Mouse (Mus musculus) MEL (cell line): ENCODE measurements at regions not wholly inside any gene's neighbourhood (a gene's known extent, or its start where the extent isn't known, plus 50 kb on each side); places are given as distances from the start of the nearest gene placed in this dataset.

Experiments
- DNase-seq: peaks from one replicate; pipeline ENCODE4 v3.0.0; 2011; ENCODE audit warnings: low read depth, low spot score
- H3K27ac ChIP-seq: 2 replicates; pipeline ENCODE4 v1.5.1; 2012; ENCODE audit warnings: low read depth, mild to moderate bottlenecking, control low read depth, low read length, moderate library complexity; ENCODE audit not compliant: control insufficient read depth
- H3K27me3 ChIP-seq, 2 experiments: fragments of 150-350 bp in 1 of 2; sonication (generic) in 1 of 2; 2 replicates each; pipeline ENCODE4 v1.6.1; 2012; ENCODE audit warnings: low read length in 2 of 2, mild to moderate bottlenecking in 2 of 2, improper control_type of control experiment in 1 of 2, moderate library complexity in 1 of 2; ENCODE audit not compliant: insufficient read depth in 2 of 2, control insufficient read depth in 1 of 2
- H3K36me3 ChIP-seq, 2 experiments: 2 replicates each; pipeline ENCODE4 v1.6.1; 2012 to 2014; ENCODE audit warnings: low read length in 2 of 2, improper control_type of control experiment in 1 of 2, inconsistent platforms in 1 of 2, mild to moderate bottlenecking in 1 of 2; ENCODE audit not compliant: insufficient read depth in 2 of 2, control insufficient read depth in 1 of 2
- H3K4me1 ChIP-seq, 2 experiments: fragments of 150-350 bp in 1 of 2; sonication (generic) in 1 of 2; 2 replicates each; pipeline ENCODE4 v1.6.1; 2012; ENCODE audit warnings: low read length in 2 of 2, improper control_type of control experiment in 1 of 2, mild to moderate bottlenecking in 1 of 2; ENCODE audit not compliant: insufficient read depth in 2 of 2, control insufficient read depth in 1 of 2
- H3K4me3 ChIP-seq, 2 experiments: fragments of 150-350 bp in 1 of 2; sonication (generic) in 1 of 2; 2 replicates each; pipeline ENCODE4 v1.5.1; 2012; ENCODE audit warnings: low read depth in 2 of 2, low read length in 2 of 2, mild to moderate bottlenecking in 2 of 2, moderate library complexity in 2 of 2, control low read depth in 1 of 2, improper control_type of control experiment in 1 of 2; ENCODE audit not compliant: control insufficient read depth in 1 of 2, insufficient read depth in 1 of 2
- H3K79me2 ChIP-seq: 2 replicates; pipeline ENCODE4 v1.6.1; 2012; ENCODE audit warnings: mild to moderate bottlenecking, low read length, moderate library complexity; ENCODE audit not compliant: control insufficient read depth, poor library complexity, insufficient read depth
- H3K9ac ChIP-seq: 2 replicates; pipeline ENCODE4 v1.6.1; 2012; ENCODE audit warnings: low read depth, mild to moderate bottlenecking, control low read depth, low read length, moderate library complexity; ENCODE audit not compliant: control insufficient read depth, poor library complexity, severe bottlenecking
- H3K9me3 ChIP-seq: fragments of 150-350 bp; sonication (generic); replicated peaks from 2 replicates; pipeline ENCODE4 v1.6.1; 2012; ENCODE audit warnings: mild to moderate bottlenecking, low read length, improper control_type of control experiment, moderate library complexity; ENCODE audit not compliant: insufficient read depth
- BHLHE40 ChIP-seq: IDR thresholded peaks from 2 replicates; pipeline ENCODE4 v1.6.1; 2012; ENCODE audit warnings: low read depth, mild to moderate bottlenecking, inconsistent platforms, low read length, improper control_type of control experiment, borderline replicate concordance
- CHD1 ChIP-seq: IDR thresholded peaks from 2 replicates; pipeline ENCODE4 v1.6.1; 2012; ENCODE audit warnings: low read depth, mild to moderate bottlenecking, inconsistent platforms, low read length, improper control_type of control experiment
- CTCF ChIP-seq, 3 experiments: IDR thresholded peaks in 2 of 3; conservative IDR thresholded peaks in 1 of 3; 2 replicates each; pipeline ENCODE4 v1.5.1; 2011 to 2012; ENCODE audit warnings: low read length in 3 of 3, low read depth in 2 of 3, mild to moderate bottlenecking in 2 of 3, improper control_type of control experiment in 1 of 3, inconsistent platforms in 1 of 3, mixed read lengths in 1 of 3, moderate library complexity in 1 of 3; ENCODE audit not compliant: control insufficient read depth in 1 of 3, insufficient read depth in 1 of 3, poor library complexity in 1 of 3, severe bottlenecking in 1 of 3
- E2F4 ChIP-seq: IDR thresholded peaks from 2 replicates; pipeline ENCODE4 v1.6.1; 2011; ENCODE audit warnings: low read depth, low read length, improper control_type of control experiment, borderline replicate concordance
- ELF1 ChIP-seq: IDR thresholded peaks from 2 replicates; pipeline ENCODE4 v1.6.1; 2014; ENCODE audit warnings: low read depth, mild to moderate bottlenecking, inconsistent platforms, low read length, improper control_type of control experiment, moderate library complexity
- EP300 ChIP-seq, 2 experiments: IDR thresholded peaks; 2 replicates each; pipeline ENCODE4 v1.6.1; 2011; ENCODE audit warnings: improper control_type of control experiment in 2 of 2, low read length in 2 of 2, low read depth in 1 of 2, mild to moderate bottlenecking in 1 of 2
- ETS1 ChIP-seq: IDR thresholded peaks from 2 replicates; pipeline ENCODE4 v1.6.1; 2012; ENCODE audit warnings: low read depth, mild to moderate bottlenecking, inconsistent platforms, low read length, improper control_type of control experiment, moderate library complexity
- GABPA ChIP-seq: IDR thresholded peaks from 2 replicates; pipeline ENCODE4 v1.6.1; 2012; ENCODE audit warnings: low read depth, mild to moderate bottlenecking, inconsistent platforms, low read length, improper control_type of control experiment, moderate library complexity
- GATA1 ChIP-seq: IDR thresholded peaks from 2 replicates; pipeline ENCODE4 v1.6.1; 2011; ENCODE audit warnings: low read depth, low read length, improper control_type of control experiment
- HCFC1 ChIP-seq: IDR thresholded peaks from 2 replicates; pipeline ENCODE4 v1.6.1; 2012; ENCODE audit warnings: low read depth, mild to moderate bottlenecking, inconsistent platforms, low read length, improper control_type of control experiment, moderate library complexity
- JUND ChIP-seq: IDR thresholded peaks from 2 replicates; pipeline ENCODE4 v1.6.1; 2011; ENCODE audit warnings: low read depth, mild to moderate bottlenecking, improper control_type of control experiment, low read length
- KAT2A ChIP-seq: conservative IDR thresholded peaks from 2 replicates; pipeline ENCODE4 v1.6.1; 2012; ENCODE audit warnings: low read depth, low read length, improper control_type of control experiment, inconsistent platforms
- MAFK ChIP-seq: IDR thresholded peaks from 2 replicates; pipeline ENCODE4 v1.6.1; 2011; ENCODE audit warnings: low read depth, mild to moderate bottlenecking, low read length, improper control_type of control experiment, borderline replicate concordance
- MAX ChIP-seq: IDR thresholded peaks from 2 replicates; pipeline ENCODE4 v1.6.1; 2011; ENCODE audit warnings: low read length, improper control_type of control experiment
- MAZ ChIP-seq: IDR thresholded peaks from 2 replicates; pipeline ENCODE4 v1.6.1; 2012; ENCODE audit warnings: low read depth, mild to moderate bottlenecking, inconsistent platforms, low read length, improper control_type of control experiment
- MEF2A ChIP-seq: IDR thresholded peaks from 2 replicates; pipeline ENCODE4 v1.6.1; 2014; ENCODE audit warnings: low read depth, mild to moderate bottlenecking, inconsistent platforms, low read length, improper control_type of control experiment; ENCODE audit not compliant: poor library complexity, insufficient replicate concordance, severe bottlenecking; ENCODE audit errors: extremely low read depth
- MXI1 ChIP-seq: IDR thresholded peaks from 2 replicates; pipeline ENCODE4 v1.6.1; 2011; ENCODE audit warnings: mild to moderate bottlenecking, low read depth, low read length, improper control_type of control experiment
- MYB ChIP-seq: IDR thresholded peaks from 2 replicates; pipeline ENCODE4 v1.6.1; 2011; ENCODE audit warnings: mild to moderate bottlenecking, low read depth, low read length, improper control_type of control experiment
- MYC ChIP-seq: IDR thresholded peaks from 2 replicates; pipeline ENCODE4 v1.6.1; 2011; ENCODE audit warnings: low read depth, mild to moderate bottlenecking, low read length, improper control_type of control experiment, moderate library complexity
- NRF1 ChIP-seq: IDR thresholded peaks from 2 replicates; pipeline ENCODE4 v1.6.1; 2014; ENCODE audit warnings: low read depth, mild to moderate bottlenecking, inconsistent platforms, low read length, improper control_type of control experiment, moderate library complexity; ENCODE audit not compliant: poor library complexity, insufficient read depth, severe bottlenecking
- RAD21 ChIP-seq: IDR thresholded peaks from 2 replicates; pipeline ENCODE4 v1.6.1; 2011; ENCODE audit warnings: mild to moderate bottlenecking, low read depth, low read length, improper control_type of control experiment
- SIN3A ChIP-seq: IDR thresholded peaks from 2 replicates; pipeline ENCODE4 v1.6.1; 2012; ENCODE audit warnings: low read length, improper control_type of control experiment, inconsistent platforms
- TBP ChIP-seq: IDR thresholded peaks from 2 replicates; pipeline ENCODE4 v1.8.0; 2011; ENCODE audit warnings: low read depth, low read length, improper control_type of control experiment
- TCF12 ChIP-seq: IDR thresholded peaks from 2 replicates; pipeline ENCODE4 v1.6.1; 2014; ENCODE audit warnings: low read depth, mild to moderate bottlenecking, inconsistent platforms, low read length, improper control_type of control experiment, moderate library complexity
- USF1 ChIP-seq: IDR thresholded peaks from 2 replicates; pipeline ENCODE4 v1.6.1; 2014; ENCODE audit warnings: low read depth, mild to moderate bottlenecking, inconsistent platforms, low read length, improper control_type of control experiment, moderate library complexity
- ZC3H11A ChIP-seq: IDR thresholded peaks from 2 replicates; pipeline ENCODE4 v1.6.1; 2012; ENCODE audit warnings: low read depth, mild to moderate bottlenecking, inconsistent platforms, low read length, improper control_type of control experiment

DNA sequence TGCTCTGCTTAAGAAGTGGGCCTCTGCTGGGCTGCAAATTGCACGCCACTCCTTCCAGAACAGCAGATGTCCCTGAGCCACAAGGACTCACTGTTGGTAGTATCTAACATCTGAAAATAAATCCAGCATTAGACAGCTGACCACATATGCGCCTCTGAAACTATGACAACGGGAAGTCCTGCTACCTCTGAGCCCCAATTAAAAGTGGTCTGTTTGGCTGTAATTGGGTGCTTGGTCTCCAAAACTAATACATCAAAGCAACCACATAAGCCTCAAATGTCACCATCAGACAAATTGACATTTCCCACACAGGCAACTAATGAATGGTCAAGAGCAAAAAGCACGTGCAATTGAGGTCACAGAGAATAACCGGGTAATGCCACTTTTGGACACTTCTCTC lies 201.9 kb downstream of the Utp18 start:
- Histone ChIP-seq H3K27me3 (no peaks in the 10 kb centered on the region), H3K9ac (no peak overlapping the region), H3K27ac (no peak overlapping the region), H3K79me2 (no peaks in the 10 kb centered on the region), H3K9me3 (no peaks in the 10 kb centered on the region), H3K4me1 (no peaks in the 10 kb centered on the region), H3K36me3 (no peaks in the 10 kb centered on the region), H3K4me3 (no peak overlapping the region)
- no peak for TF ChIP-seq ZC3H11A
- TF ChIP-seq TCF12 = no peak
- no peak for TF ChIP-seq TBP
- no peak for TF ChIP-seq RAD21
- TF ChIP-seq EP300 (IDR thresholded peaks at IDR 0.05; ENCODE audit: low read depth in 1 of 2, low read length in 2 of 2) = no peak
- no peak for TF ChIP-seq HCFC1
- no peak for TF ChIP-seq GABPA
- no peak for TF ChIP-seq E2F4
- no peak for TF ChIP-seq MEF2A
- TF ChIP-seq SIN3A = no peak
- TF ChIP-seq CHD1 = no peak
- TF ChIP-seq GATA1 = no peak
- no peak for TF ChIP-seq USF1
- no peak for TF ChIP-seq KAT2A
- no peak for TF ChIP-seq MAFK
- no peak for DNase-seq

DNA sequence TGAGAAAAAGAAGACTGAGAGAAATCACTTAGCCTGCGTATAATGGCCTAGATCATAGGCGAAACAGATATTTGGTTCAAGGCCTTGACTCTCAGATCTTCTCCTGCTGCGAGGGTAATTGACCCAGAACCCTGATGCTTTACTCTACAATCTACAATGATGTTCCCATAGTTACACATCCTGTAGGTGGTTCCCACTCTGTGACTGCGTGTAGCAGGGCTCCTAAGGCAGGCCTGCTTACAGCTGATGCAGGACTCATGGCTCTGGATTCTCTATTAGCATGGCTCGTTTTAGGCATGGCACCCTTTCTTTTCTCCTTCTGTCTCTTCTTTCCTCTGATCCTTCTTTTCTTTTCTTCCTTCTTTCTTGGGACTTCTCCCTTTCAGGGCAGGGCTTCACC lies 209.3 kb downstream of the Utp18 start:
- Histone ChIP-seq H3K36me3 (no peaks in the 10 kb centered on the region), H3K9ac (no peak overlapping the region), H3K4me1 (no peaks in the 10 kb centered on the region), H3K27ac (no peak overlapping the region), H3K4me3 (no peak overlapping the region), H3K9me3 (no peaks in the 10 kb centered on the region), H3K27me3 (no peaks in the 10 kb centered on the region), H3K79me2 (no peaks in the 10 kb centered on the region)
- DNase-seq = no peak
- TF ChIP-seq CTCF (IDR thresholded peaks at IDR 0.05 in 2 of 3, conservative IDR thresholded peaks at IDR 0.05 in 1 of 3; ENCODE audit: control insufficient read depth in 1 of 3, insufficient read depth in 1 of 3, low read depth in 2 of 3, low read length in 3 of 3, poor library complexity in 1 of 3, severe bottlenecking in 1 of 3) = no peak
- TF ChIP-seq JUND = no peak

- H3K4me1 ChIP-seq = no peaks in the 10 kb centered on the region
- no peak overlapping the region for H3K4me3 ChIP-seq
- DNase-seq = no peak
- no peaks in the 10 kb centered on the region for H3K9me3 ChIP-seq
- H3K79me2 ChIP-seq = no peaks in the 10 kb centered on the region
- no peak overlapping the region for H3K27ac ChIP-seq
- no peak overlapping the region for H3K9ac ChIP-seq
- no peaks in the 10 kb centered on the region for H3K27me3 ChIP-seq
- H3K36me3 ChIP-seq = no peaks in the 10 kb centered on the region
- TF ChIP-seq SIN3A (no peak), BHLHE40 (no peak), ETS1 (no peak), ELF1 (no peak), TBP (no peak), MAZ (no peak), GATA1 (no peak), NRF1 (no peak), MAFK (no peak), TCF12 (no peak), MAX (no peak), MYB (no peak), EP300 (IDR thresholded peaks at IDR 0.05; ENCODE audit: low read depth in 1 of 2, low read length in 2 of 2) (no peak), JUND (no peak), GABPA (no peak), MXI1 (no peak), MYC (no peak), E2F4 (no peak)
Measured at GRCm38 (mm10) chr11:93672025-93672424, 213.5 kb downstream of the Utp18 start.
